Mouse (Mus musculus) frontal cortex, adult (tissue): ENCODE results near the gene Olfr978.
"Not testable (repeated sequence)": the region's sequence is repeated elsewhere in the genome, so short reads cannot be mapped to it uniquely, and the experiment has no call there.

Experiments used
- ATAC-seq: cut with Nextera tagmentation; 2 replicates; pipeline ENCODE4 v1.9.2; 2017; ENCODE audit warnings: mild to moderate bottlenecking, moderate library complexity, mixed read lengths; ENCODE audit not compliant: low TSS enrichment

Gene Olfr978

GRCm38 (mm10) chr9:39991813-39992212, at the start of gene Olfr978:
Gene Olfr978 (plus strand): TSS chr9:39992113.
- ATAC-seq: no peak

GRCm38 (mm10) chr9:39951946-39952345, 40.0 kb upstream of the Olfr978 start, which contains the start of gene Olfr975:
Gene Olfr975 (minus strand): TSS chr9:39952046.
- no peak for ATAC-seq

GRCm38 (mm10) chr9:39961033-39961432, 30.9 kb upstream of the Olfr978 start, which contains the start of gene Olfr976:
Gene Olfr976 (minus strand): TSS chr9:39961133.
- ATAC-seq: not testable (repeated sequence)

GRCm38 (mm10) chr9:39976581-39977145, 15.2 kb upstream of the Olfr978 start:
- ATAC-seq: not testable (repeated sequence)

GRCm38 (mm10) chr9:40003365-40003764, 11.5 kb downstream of the Olfr978 start, which contains the start of gene Olfr979:
Gene Olfr979 (minus strand): TSS chr9:40003465.
- no peak for ATAC-seq

GRCm38 (mm10) chr9:40009482-40009881, 17.6 kb downstream of the Olfr978 start, which contains the start of gene Olfr980:
Gene Olfr980 (minus strand): TSS chr9:40009582.
- no peak for ATAC-seq

- ATAC-seq: no peak
Measured at GRCm38 (mm10) chr9:40021164-40021563, 29.3 kb downstream of the Olfr978 start, which contains the start of gene Olfr981. Gene Olfr981 (plus strand): TSS chr9:40021464.
